Mouse (Mus musculus) hindbrain, embryonic 13.5 days (tissue): ENCODE data around the gene Dok3. TPM values are rescaled to one million over a fixed set of nuclear protein-coding genes. Genes with fewer than 3 reads are reported as not detected.
A peak's percentile ranks its signal among the peaks of the same experiment; 100 is the strongest.

Experiments used
- ATAC-seq: fragments of 200-750 bp; cut with Nextera tagmentation; 2 replicates; pipeline ENCODE4 v1.8.0; 2017; ENCODE audit warnings: moderate TSS enrichment; ENCODE audit not compliant: low FRiP score
- H3K27ac ChIP-seq: fragments of 300-500 bp; sonication (generic); 2 replicates; pipeline ENCODE4 v1.5.1; 2015; ENCODE audit warnings: inconsistent platforms, mild to moderate bottlenecking, moderate library complexity
- H3K27me3 ChIP-seq: fragments of 300-500 bp; sonication (generic); 2 replicates; pipeline ENCODE4 v1.6.1; 2015; ENCODE audit warnings: mild to moderate bottlenecking, inconsistent platforms
- H3K36me3 ChIP-seq: fragments of 300-500 bp; sonication (generic); 2 replicates; pipeline ENCODE4 v1.6.1; 2015; ENCODE audit warnings: mild to moderate bottlenecking, inconsistent platforms
- H3K4me1 ChIP-seq: fragments of 300-500 bp; sonication (generic); replicated peaks from 2 replicates; pipeline ENCODE4 v1.6.1; 2015; ENCODE audit warnings: inconsistent platforms
- H3K4me2 ChIP-seq: fragments of 300-500 bp; sonication (generic); 2 replicates; pipeline ENCODE4 v1.6.1; 2015; ENCODE audit warnings: inconsistent platforms, mild to moderate bottlenecking, moderate library complexity
- H3K4me3 ChIP-seq: fragments of 300-500 bp; sonication (generic); 2 replicates; pipeline ENCODE4 v1.5.1; 2015; ENCODE audit warnings: mild to moderate bottlenecking, inconsistent platforms
- H3K9ac ChIP-seq: fragments of 300-500 bp; sonication (generic); 2 replicates; pipeline ENCODE4 v1.6.1; 2015; ENCODE audit warnings: mild to moderate bottlenecking, inconsistent platforms
- H3K9me3 ChIP-seq: fragments of 300-500 bp; sonication (generic); 2 replicates; pipeline ENCODE4 v1.6.1; 2016; ENCODE audit warnings: inconsistent platforms
- WGBS: fragments of 180-500 bp; shearing (Covaris S2); methylation state at CpG from one replicate; pipeline ENCODE4 v1.1.7; 2015; 5-methylcytosine and 5-hydroxymethylcytosine counted together
- polyA plus RNA-seq: library from polyadenylated mRNA; unstranded; fragments of >200 nt; fragmentation: Nextera tagmentation; extraction: Ambion mirVana; gene quantifications from 2 replicates; pipeline ENCODE4 v1.2.1, GENCODE M21; 2015

Dok3 gene
- polyA plus RNA-seq, 1 experiment from 2014 or later = 4.1 TPM

- Histone ChIP-seq H3K36me3 (peaks cover 18% of the 10 kb centered on the region), H3K27me3 (no peaks in the 10 kb centered on the region), H3K4me1 (peaks cover 43% of the 10 kb centered on the region), H3K4me2 (no peak overlapping the region), H3K9me3 (no peaks in the 10 kb centered on the region), H3K4me3 (no peak overlapping the region), H3K9ac (peak overlapping the region; percentile 43; the same call in 1 of the 2 replicates), H3K27ac (no peak overlapping the region)
- WGBS = 86% methylated on average over 6 of the region's 6 CpGs
- ATAC-seq = no peak
Measured at GRCm38 (mm10) chr13:55567001-55567400, 37.9 kb upstream of the Dok3 start.

GRCm38 (mm10) chr13:55563266-55563879 lies 34.3 kb upstream of the Dok3 start:
- no peak for ATAC-seq
- Histone ChIP-seq H3K4me1 (peaks cover 32% of the 10 kb centered on the region), H3K36me3 (peaks cover 18% of the 10 kb centered on the region), H3K9ac (no peak overlapping the region), H3K27ac (no peak overlapping the region), H3K4me2 (no peak overlapping the region), H3K9me3 (no peaks in the 10 kb centered on the region), H3K27me3 (no peaks in the 10 kb centered on the region), H3K4me3 (no peak overlapping the region)
- WGBS = 86% methylated on average over 7 of the region's 7 CpGs

GRCm38 (mm10) chr13:55557499-55557898 lies 28.4 kb upstream of the Dok3 start:
- Histone ChIP-seq H3K27me3 (no peaks in the 10 kb centered on the region), H3K4me2 (no peak overlapping the region), H3K4me3 (no peak overlapping the region), H3K27ac (no peak overlapping the region), H3K4me1 (peaks cover 12% of the 10 kb centered on the region), H3K36me3 (peaks cover 42% of the 10 kb centered on the region), H3K9ac (no peak overlapping the region), H3K9me3 (no peaks in the 10 kb centered on the region)
- WGBS = 95% methylated on average over 6 of the region's 6 CpGs
- no peak for ATAC-seq

- no peak overlapping the region for H3K27ac ChIP-seq
- peaks cover 12% of the 10 kb centered on the region for H3K4me1 ChIP-seq
- peaks cover 57% of the 10 kb centered on the region for H3K36me3 ChIP-seq
- no peak overlapping the region for H3K4me2 ChIP-seq
- H3K27me3 ChIP-seq = no peaks in the 10 kb centered on the region
- no peak for ATAC-seq
- no peaks in the 10 kb centered on the region for H3K9me3 ChIP-seq
- H3K4me3 ChIP-seq = no peak overlapping the region
- no peak overlapping the region for H3K9ac ChIP-seq
- WGBS = 92% methylated on average over 9 of the region's 9 CpGs
Measured at GRCm38 (mm10) chr13:55555921-55556320, 26.8 kb upstream of the Dok3 start.

- peaks cover 98% of the 10 kb centered on the region for H3K36me3 ChIP-seq
- no peak overlapping the region for H3K4me2 ChIP-seq
- no peaks in the 10 kb centered on the region for H3K4me1 ChIP-seq
- H3K27me3 ChIP-seq = no peaks in the 10 kb centered on the region
- no peak for ATAC-seq
- no peak overlapping the region for H3K27ac ChIP-seq
- no peak overlapping the region for H3K9ac ChIP-seq
- H3K9me3 ChIP-seq = no peaks in the 10 kb centered on the region
- H3K4me3 ChIP-seq = no peak overlapping the region
- 96% methylated on average over 15 of the region's 15 CpGs for WGBS
Measured at GRCm38 (mm10) chr13:55549061-55549460, 20.0 kb upstream of the Dok3 start.

GRCm38 (mm10) chr13:55548426-55548825 lies 19.3 kb upstream of the Dok3 start:
- no peak overlapping the region for H3K9ac ChIP-seq
- H3K4me2 ChIP-seq = no peak overlapping the region
- peaks cover 98% of the 10 kb centered on the region for H3K36me3 ChIP-seq
- no peak for ATAC-seq
- WGBS = 95% methylated on average over 5 of the region's 5 CpGs
- H3K9me3 ChIP-seq = no peaks in the 10 kb centered on the region
- no peak overlapping the region for H3K27ac ChIP-seq
- no peaks in the 10 kb centered on the region for H3K27me3 ChIP-seq
- H3K4me3 ChIP-seq = no peak overlapping the region
- H3K4me1 ChIP-seq = no peaks in the 10 kb centered on the region

DNA sequence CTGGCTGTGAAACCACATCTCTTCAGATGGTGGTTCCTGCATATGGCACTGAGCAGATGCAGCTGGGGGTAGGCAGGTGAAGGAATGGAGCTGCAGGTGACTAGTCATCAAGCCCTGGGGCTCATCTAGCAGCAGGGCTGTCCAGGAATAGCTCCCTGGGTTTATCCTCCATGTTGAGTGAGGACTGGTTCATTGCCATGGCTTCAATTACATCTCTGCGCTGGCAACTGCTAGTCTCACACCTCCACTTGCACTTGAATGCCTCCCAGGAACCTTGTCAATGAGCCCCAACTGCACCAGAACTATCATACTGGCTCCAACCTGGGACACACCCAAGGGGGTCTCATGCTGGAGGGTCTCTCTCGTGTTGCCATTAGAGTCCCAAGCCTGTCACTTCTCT lies 18.8 kb upstream of the Dok3 start:
- H3K9me3 ChIP-seq = no peaks in the 10 kb centered on the region
- peaks cover 98% of the 10 kb centered on the region for H3K36me3 ChIP-seq
- H3K4me3 ChIP-seq = no peak overlapping the region
- WGBS = 96% methylated on average over 2 of the region's 2 CpGs
- no peak overlapping the region for H3K9ac ChIP-seq
- H3K27ac ChIP-seq = no peak overlapping the region
- H3K4me1 ChIP-seq = no peaks in the 10 kb centered on the region
- ATAC-seq = no peak
- H3K4me2 ChIP-seq = no peak overlapping the region
- H3K27me3 ChIP-seq = no peaks in the 10 kb centered on the region

DNA sequence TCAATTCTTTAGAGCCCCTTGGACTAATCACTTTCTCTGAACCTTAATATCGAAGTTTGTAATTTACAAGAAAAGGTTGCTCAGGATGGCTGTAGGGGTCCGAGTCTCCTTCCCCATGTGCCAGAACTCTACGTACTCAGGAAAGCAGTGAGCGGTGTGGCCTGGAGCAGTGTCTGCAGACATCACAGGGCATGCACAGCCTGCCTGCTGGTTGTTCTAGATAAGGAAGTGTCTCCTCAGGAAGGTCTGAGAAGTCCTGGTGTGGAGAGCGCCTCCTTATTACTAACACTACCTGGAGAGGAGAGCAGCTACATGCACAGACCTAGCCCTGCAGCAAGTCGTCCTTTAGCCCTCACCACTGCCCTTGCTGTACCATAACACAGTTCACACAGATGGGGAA lies 15.7 kb upstream of the Dok3 start:
- Histone ChIP-seq H3K4me3 (no peak overlapping the region), H3K9ac (no peak overlapping the region), H3K4me2 (no peak overlapping the region), H3K4me1 (no peaks in the 10 kb centered on the region), H3K27me3 (no peaks in the 10 kb centered on the region), H3K9me3 (no peaks in the 10 kb centered on the region), H3K36me3 (peaks cover 100% of the 10 kb centered on the region), H3K27ac (no peak overlapping the region)
- no peak for ATAC-seq
- 89% methylated on average over 6 of the region's 6 CpGs for WGBS

DNA sequence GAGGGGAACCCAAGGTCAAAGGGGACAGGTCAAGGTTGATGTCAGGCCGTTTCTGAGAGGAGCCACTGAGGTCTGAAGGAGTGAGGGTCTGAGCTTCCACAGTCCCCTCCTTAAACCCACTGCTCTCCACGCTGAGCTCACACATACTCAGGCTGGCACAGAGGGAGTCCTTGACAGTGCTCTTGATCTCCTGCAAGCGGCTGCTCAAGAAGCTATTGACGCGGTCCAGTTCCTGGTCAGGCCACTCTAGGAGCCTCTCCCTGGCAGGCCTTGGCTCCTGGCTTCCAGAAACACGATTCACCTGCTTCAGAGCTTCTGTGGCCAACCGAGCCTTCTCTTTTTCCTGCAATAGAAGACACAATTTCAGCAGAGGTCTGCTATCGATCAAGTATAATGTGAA lies 14.4 kb upstream of the Dok3 start:
- 96% methylated on average over 8 of the region's 8 CpGs for WGBS
- H3K36me3 ChIP-seq = peaks cover 100% of the 10 kb centered on the region

DNA sequence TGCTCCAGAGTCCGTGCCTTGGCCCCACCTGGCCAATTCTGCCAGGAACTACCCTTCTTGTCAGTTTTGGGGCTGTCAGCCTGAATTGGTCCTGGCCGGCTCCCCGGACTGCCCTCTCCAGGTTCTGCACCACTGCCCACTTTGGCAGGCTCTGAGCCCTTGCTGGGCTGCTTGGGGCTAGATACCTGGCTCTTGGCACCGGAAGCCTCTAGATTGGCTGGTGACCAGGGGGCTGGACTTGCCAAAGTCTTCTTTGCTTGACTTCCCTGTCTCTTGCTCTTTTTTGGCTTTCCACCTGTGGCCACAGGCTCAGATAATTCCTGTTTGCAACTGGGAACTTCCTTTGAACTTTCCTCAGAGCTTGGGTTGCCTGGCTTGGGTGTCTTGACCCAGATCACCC lies 13.8 kb upstream of the Dok3 start:
- WGBS = 96% methylated on average over 4 of the region's 4 CpGs
- Histone ChIP-seq H3K4me2 (no peak overlapping the region), H3K9me3 (no peaks in the 10 kb centered on the region), H3K36me3 (peaks cover 100% of the 10 kb centered on the region), H3K27ac (no peak overlapping the region), H3K27me3 (no peaks in the 10 kb centered on the region), H3K4me3 (no peak overlapping the region), H3K9ac (no peak overlapping the region), H3K4me1 (no peaks in the 10 kb centered on the region)
- ATAC-seq = no peak

More for the DNA sequence above, 14.4 kb upstream of the Dok3 start:
- Histone ChIP-seq H3K9me3 (no peaks in the 10 kb centered on the region), H3K4me1 (no peaks in the 10 kb centered on the region), H3K4me3 (no peak overlapping the region), H3K4me2 (no peak overlapping the region), H3K9ac (no peak overlapping the region), H3K27ac (no peak overlapping the region), H3K27me3 (no peaks in the 10 kb centered on the region)
- ATAC-seq = no peak

GRCm38 (mm10) chr13:55540933-55541332 lies 11.8 kb upstream of the Dok3 start:
- Histone ChIP-seq H3K4me2 (no peak overlapping the region), H3K4me3 (no peak overlapping the region), H3K4me1 (peaks cover 4% of the 10 kb centered on the region), H3K27ac (no peak overlapping the region), H3K9ac (no peak overlapping the region), H3K9me3 (no peaks in the 10 kb centered on the region), H3K36me3 (peaks cover 86% of the 10 kb centered on the region), H3K27me3 (no peaks in the 10 kb centered on the region)
- ATAC-seq = no peak
- WGBS = 88% methylated on average over 2 of the region's 2 CpGs

- peak; percentile 99 for ATAC-seq
- under 1% methylated on average over 70 of the region's 70 CpGs for WGBS
- peaks cover 77% of the 10 kb centered on the region for H3K36me3 ChIP-seq
- H3K4me2 ChIP-seq = peak within 1 kb of the TSS; percentile 91
- H3K9ac ChIP-seq = peak within 1 kb of the TSS; percentile 89
- peak within 1 kb of the TSS; percentile 80 for H3K4me3 ChIP-seq
- H3K27me3 ChIP-seq = no peaks in the 10 kb centered on the region
- H3K27ac ChIP-seq = peak within 1 kb of the TSS; percentile 86
- H3K4me1 ChIP-seq = peaks cover 26% of the 10 kb centered on the region
- no peaks in the 10 kb centered on the region for H3K9me3 ChIP-seq
Measured at GRCm38 (mm10) chr13:55536194-55537175, 7.4 kb upstream of the Dok3 start, which contains the start of gene Ddx41. Ddx41 (minus strand) TSS chr13:55536658.
